Mouse (Mus musculus): ENCODE measurements around the gene Tex2.

DNA sequence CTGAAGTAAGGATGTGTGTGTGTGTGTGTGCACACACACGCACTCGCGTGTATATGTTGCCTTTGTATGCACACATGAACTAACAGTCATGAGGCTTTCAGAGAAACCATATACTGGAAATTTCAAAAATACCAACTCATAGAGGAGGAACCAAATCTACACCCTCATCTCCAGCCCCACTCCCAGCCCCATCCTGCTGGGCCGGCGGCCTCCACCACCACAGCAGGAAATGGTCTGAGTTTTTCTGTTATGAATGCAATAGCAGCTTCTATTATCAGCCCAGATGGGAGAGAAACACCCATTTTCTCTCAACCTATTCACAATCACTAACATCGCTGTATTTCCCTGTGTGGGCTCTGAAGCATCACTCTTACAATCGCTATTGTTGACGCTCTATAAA, 8.8 kb upstream of the Tex2 start:
- TF ChIP-seq POLR2A (IDR thresholded peaks at IDR 0.05; ENCODE audit: borderline replicate concordance, extremely low read depth, low read depth, low read length) (no peak), CTCF (IDR thresholded peaks at IDR 0.05; ENCODE audit: insufficient read depth, low read length) (no peak)

Data from lung, adult 2 months (tissue).